Mouse (Mus musculus) liver, postnatal 0 days (tissue): ENCODE data around the gene Pinlyp. TPM values are rescaled to one million over a fixed set of nuclear protein-coding genes. Genes with fewer than 3 reads are reported as not detected.
A peak's percentile ranks its signal among the peaks of the same experiment; 100 is the strongest.

ENCODE experiments used
- ATAC-seq: fragments of 200-750 bp; cut with Nextera tagmentation; 2 replicates; pipeline ENCODE4 v1.8.0; 2017; ENCODE audit warnings: mild to moderate bottlenecking, moderate library complexity
- DNase-seq: peaks from one replicate; pipeline ENCODE4 v3.0.0-alpha.2; 2016
- H3K27ac ChIP-seq: fragments of 300-500 bp; sonication (generic); 2 replicates; pipeline ENCODE4 v1.5.1; 2014; ENCODE audit warnings: antibody characterized with exemption, moderate library complexity, mild to moderate bottlenecking, low read depth
- H3K27me3 ChIP-seq: fragments of 300-500 bp; sonication (generic); 2 replicates; pipeline ENCODE4 v1.6.1; 2014; ENCODE audit warnings: low read length, control low read depth, mixed read lengths; ENCODE audit not compliant: insufficient read depth
- H3K36me3 ChIP-seq: fragments of 300-500 bp; sonication (generic); replicated peaks from 2 replicates; pipeline ENCODE4 v1.6.1; 2014; ENCODE audit warnings: mild to moderate bottlenecking, control low read depth, low read length, moderate library complexity, mixed read lengths; ENCODE audit not compliant: insufficient read depth
- H3K4me1 ChIP-seq: fragments of 300-500 bp; sonication (generic); 2 replicates; pipeline ENCODE4 v1.6.1; 2014; ENCODE audit warnings: antibody characterized with exemption, mild to moderate bottlenecking, control low read depth; ENCODE audit not compliant: insufficient read depth
- H3K4me2 ChIP-seq: fragments of 300-500 bp; sonication (generic); 2 replicates; pipeline ENCODE4 v1.6.1; 2014; ENCODE audit warnings: low read depth, mild to moderate bottlenecking, low read length, moderate library complexity, mixed read lengths
- H3K4me3 ChIP-seq: fragments of 300-500 bp; sonication (generic); 2 replicates; pipeline ENCODE4 v1.5.1; 2014; ENCODE audit warnings: low read depth, low read length
- H3K9ac ChIP-seq: fragments of 300-500 bp; sonication (generic); replicated peaks from 2 replicates; pipeline ENCODE4 v1.6.1; 2014; ENCODE audit warnings: mild to moderate bottlenecking, moderate library complexity
- H3K9me3 ChIP-seq: fragments of 300-500 bp; sonication (generic); 2 replicates; pipeline ENCODE4 v1.6.1; 2016; ENCODE audit warnings: mild to moderate bottlenecking, control low read depth, low read length, mixed read lengths
- CTCF ChIP-seq: sonication (generic); IDR thresholded peaks from 2 replicates; pipeline ENCODE4 v1.5.1; 2016; ENCODE audit warnings: antibody characterized with exemption, low read depth
- EP300 ChIP-seq: IDR thresholded peaks from 2 replicates; pipeline ENCODE4 v1.6.1; 2016; ENCODE audit warnings: antibody characterized with exemption, low read depth, mild to moderate bottlenecking
- WGBS: fragments of 180-500 bp; shearing (Covaris S2); extraction: QIAGEN DNeasy Blood & Tissue Kit; methylation state at CpG from one replicate; pipeline ENCODE4 v1.1.7; 2014; ENCODE audit not compliant: insufficient replicate concordance; 5-methylcytosine and 5-hydroxymethylcytosine counted together
- polyA plus RNA-seq: library from polyadenylated mRNA; unstranded; fragments of >200 nt; fragmentation: Nextera tagmentation; extraction: Ambion mirVana; gene quantifications from 2 replicates; pipeline ENCODE4 v1.2.1, GENCODE M21; 2015

Pinlyp gene
- polyA plus RNA-seq, 1 experiment from 2014 or later = not detected

- Histone ChIP-seq H3K4me2 (no peak overlapping the region), H3K27me3 (no peaks in the 10 kb centered on the region), H3K9me3 (no peaks in the 10 kb centered on the region), H3K9ac (no peak overlapping the region), H3K27ac (no peak overlapping the region), H3K4me3 (no peak overlapping the region), H3K36me3 (no peaks in the 10 kb centered on the region), H3K4me1 (peaks cover 6% of the 10 kb centered on the region; the same call in 1 of the 2 replicates)
- 84% methylated on average over 10 of the region's 10 CpGs for WGBS
- no peak for TF ChIP-seq EP300
- no peak for TF ChIP-seq CTCF
- DNase-seq (no peak), ATAC-seq (no peak)
Measured at GRCm38 (mm10) chr7:24577811-24578210, 31.9 kb upstream of the Pinlyp start.

GRCm38 (mm10) chr7:24574224-24574796 lies 28.4 kb upstream of the Pinlyp start:
- peak overlapping the region; percentile 82 for H3K27ac ChIP-seq
- no peak overlapping the region for H3K4me2 ChIP-seq
- TF ChIP-seq CTCF (no peak), EP300 (peak; percentile 80)
- H3K4me1 ChIP-seq = peaks cover 6% of the 10 kb centered on the region; the same call in 1 of the 2 replicates
- H3K9ac ChIP-seq = no peak overlapping the region
- ATAC-seq (peak; percentile 96), DNase-seq (peak; percentile 57)
- H3K27me3 ChIP-seq = no peaks in the 10 kb centered on the region
- WGBS = 54% methylated on average over 12 of the region's 12 CpGs
- no peaks in the 10 kb centered on the region for H3K36me3 ChIP-seq
- no peak overlapping the region for H3K4me3 ChIP-seq
- no peaks in the 10 kb centered on the region for H3K9me3 ChIP-seq

- no peak for DNase-seq
- H3K9me3 ChIP-seq = no peaks in the 10 kb centered on the region
- H3K36me3 ChIP-seq = peaks cover 12% of the 10 kb centered on the region
- H3K27ac ChIP-seq = no peak overlapping the region
- H3K4me3 ChIP-seq = no peak overlapping the region
- H3K4me2 ChIP-seq = no peak overlapping the region
- H3K27me3 ChIP-seq = no peaks in the 10 kb centered on the region
- TF ChIP-seq EP300 = no peak
- TF ChIP-seq CTCF = peak; percentile 66
- WGBS = 58% methylated on average over 5 of the region's 5 CpGs
- H3K9ac ChIP-seq = no peak overlapping the region
- no peak for ATAC-seq
- H3K4me1 ChIP-seq = peaks cover 6% of the 10 kb centered on the region; the same call in 1 of the 2 replicates
Measured at GRCm38 (mm10) chr7:24572455-24572854, 26.5 kb upstream of the Pinlyp start.

- no peak for DNase-seq
- peaks cover 24% of the 10 kb centered on the region for H3K36me3 ChIP-seq
- H3K27ac ChIP-seq = no peak overlapping the region
Measured at GRCm38 (mm10) chr7:24571071-24571470, 25.2 kb upstream of the Pinlyp start.

GRCm38 (mm10) chr7:24568512-24568911 lies 22.6 kb upstream of the Pinlyp start:
- no peaks in the 10 kb centered on the region for H3K9me3 ChIP-seq
- DNase-seq (no peak), ATAC-seq (no peak)
- no peak overlapping the region for H3K4me2 ChIP-seq
- WGBS = 83% methylated on average over 4 of the region's 4 CpGs
- H3K4me3 ChIP-seq = no peak overlapping the region
- no peak overlapping the region for H3K27ac ChIP-seq
- H3K4me1 ChIP-seq = peaks cover 1% of the 10 kb centered on the region; the same call in 1 of the 2 replicates
- H3K36me3 ChIP-seq = peaks cover 29% of the 10 kb centered on the region
- no peak overlapping the region for H3K9ac ChIP-seq
- TF ChIP-seq CTCF (no peak), EP300 (no peak)
- no peaks in the 10 kb centered on the region for H3K27me3 ChIP-seq

More at GRCm38 (mm10) chr7:24571071-24571470, 25.2 kb upstream of the Pinlyp start:
- ATAC-seq = no peak
- 73% methylated on average over 4 of the region's 4 CpGs for WGBS
- no peak overlapping the region for H3K4me3 ChIP-seq
- peaks cover 6% of the 10 kb centered on the region; the same call in 1 of the 2 replicates for H3K4me1 ChIP-seq
- no peak overlapping the region for H3K9ac ChIP-seq
- no peak overlapping the region for H3K4me2 ChIP-seq
- no peak for TF ChIP-seq EP300
- H3K27me3 ChIP-seq = no peaks in the 10 kb centered on the region
- no peaks in the 10 kb centered on the region for H3K9me3 ChIP-seq

GRCm38 (mm10) chr7:24566206-24566605 lies 20.3 kb upstream of the Pinlyp start:
- H3K4me1 ChIP-seq = no peaks in the 10 kb centered on the region
- no peak for DNase-seq
- no peak for TF ChIP-seq CTCF
- WGBS = 90% methylated on average over 9 of the region's 9 CpGs
- H3K9ac ChIP-seq = no peak overlapping the region
- H3K4me3 ChIP-seq = no peak overlapping the region
- H3K36me3 ChIP-seq = peaks cover 33% of the 10 kb centered on the region
- no peak overlapping the region for H3K4me2 ChIP-seq
- H3K9me3 ChIP-seq = no peaks in the 10 kb centered on the region
- ATAC-seq = no peak
- no peaks in the 10 kb centered on the region for H3K27me3 ChIP-seq
- H3K27ac ChIP-seq = no peak overlapping the region

GRCm38 (mm10) chr7:24565627-24566026 lies 19.7 kb upstream of the Pinlyp start:
- Histone ChIP-seq H3K36me3 (peaks cover 36% of the 10 kb centered on the region), H3K4me3 (no peak overlapping the region), H3K9me3 (no peaks in the 10 kb centered on the region), H3K4me2 (no peak overlapping the region), H3K9ac (no peak overlapping the region), H3K27ac (no peak overlapping the region), H3K4me1 (no peaks in the 10 kb centered on the region), H3K27me3 (no peaks in the 10 kb centered on the region)
- 84% methylated on average over 11 of the region's 11 CpGs for WGBS
- TF ChIP-seq EP300 (no peak), CTCF (no peak)
- no peak for DNase-seq
- no peak for ATAC-seq
